ENCODE assay signal across 17 mouse cellular contexts in genomic region chr6:31169343-31169742, GRCm38 (mm10).
DNase-seq lines count a peak whose midpoint lies in the region; ATAC-seq and TF ChIP-seq lines count a peak whose summit lies in the region.
"Had no signal": no experiment of that assay in that cellular context is flagged by ENCODE, and none has a peak within 500 bp of the region (broad histone marks: within the 10 kb centered on the region; RNA-seq: fewer than 3 reads in every experiment).

No protein-coding gene starts in this region.

- no peak for TF ChIP-seq EP300 in heart, postnatal 0 days (IDR thresholded peaks at IDR 0.05; ENCODE audit: low read depth)
- TF ChIP-seq EP300 in liver, embryonic 14.5 days (IDR thresholded peaks at IDR 0.05; ENCODE audit: low read depth): peak; percentile 67
- no peak for TF ChIP-seq EP300 in stomach, postnatal 0 days (optimal IDR thresholded peaks at IDR 0.05)

- H3K4me2 ChIP-seq in heart, postnatal 0 days (ENCODE audit: low read depth, low read length): no peak overlapping the region
- 0 out of 2 replicates have a peak overlapping the region, but pooled peaks have one; percentile 14 for H3K4me2 ChIP-seq in liver, embryonic 14.5 days (ENCODE audit: low read depth)
- H3K4me2 ChIP-seq in stomach, postnatal 0 days (replicated peaks; ENCODE audit: low read depth): no peak overlapping the region
- H3K4me2 ChIP-seq: heart, embryonic 15.5 days; neural tube, embryonic 13.5 days had no signal

- H3K4me1 ChIP-seq in heart, postnatal 0 days (ENCODE audit: control insufficient read depth, insufficient read depth): no peaks in the 10 kb centered on the region
- peaks cover 5 to 12% of the 10 kb centered on the region in 2 experiments; a peak in 3 of 4 replicates for H3K4me1 ChIP-seq in liver, embryonic 14.5 days (replicated peaks; ENCODE audit: control insufficient read depth in 2 of 2, insufficient read depth in 2 of 2, low read length in 1 of 2)
- no peaks in the 10 kb centered on the region for H3K4me1 ChIP-seq in stomach, postnatal 0 days (replicated peaks; ENCODE audit: control insufficient read depth, insufficient read depth)
- H3K4me1 ChIP-seq: heart, embryonic 15.5 days; neural tube, embryonic 13.5 days had no signal

- no peak for ATAC-seq in heart, postnatal 0 days (ENCODE audit: insufficient read depth, low read depth)
- peak; percentile 91 for ATAC-seq in common myeloid progenitor, adult 5-6 weeks (replicated peaks; ENCODE audit: low read depth, poor library complexity, severe bottlenecking)
- peak; percentile 62; the same call in 1 of the 2 replicates for ATAC-seq in liver, embryonic 14.5 days (ENCODE audit: insufficient read depth)
- ATAC-seq in stomach, postnatal 0 days (ENCODE audit: low FRiP score, low TSS enrichment): peak; percentile 68

- no peaks in the 10 kb centered on the region for H3K9me3 ChIP-seq in heart, postnatal 0 days (replicated peaks; ENCODE audit: control insufficient read depth, low read length)
- H3K9me3 ChIP-seq in liver, embryonic 14.5 days (ENCODE audit: control insufficient read depth, low read length): no peaks in the 10 kb centered on the region
- H3K9me3 ChIP-seq in stomach, postnatal 0 days (ENCODE audit: control insufficient read depth, low read length): no peaks in the 10 kb centered on the region
- H3K9me3 ChIP-seq: heart, embryonic 15.5 days; neural tube, embryonic 13.5 days had no signal

- WGBS in heart, postnatal 0 days: 54% methylated on average over 9 of the region's 9 CpGs
- 29% methylated on average over 9 of the region's 9 CpGs for WGBS in liver, embryonic 14.5 days (ENCODE audit: insufficient replicate concordance)
- WGBS in stomach, postnatal 0 days: 59% methylated on average over 9 of the region's 9 CpGs

- no peaks in the 10 kb centered on the region for H3K27me3 ChIP-seq in heart, postnatal 0 days (ENCODE audit: control insufficient read depth, insufficient read depth, low read length)
- H3K27me3 ChIP-seq in liver, embryonic 14.5 days (ENCODE audit: control insufficient read depth, insufficient read depth, low read length): no peaks in the 10 kb centered on the region
- H3K27me3 ChIP-seq in stomach, postnatal 0 days (ENCODE audit: control insufficient read depth, insufficient read depth, low read length): no peaks in the 10 kb centered on the region
- H3K27me3 ChIP-seq: heart, embryonic 15.5 days; neural tube, embryonic 13.5 days had no signal

- no peak for DNase-seq in heart, postnatal 0 days (ENCODE audit: low spot score)
- DNase-seq in heart, adult 8-10 months (ENCODE audit: low spot score): no peak
- peak; percentile 39 to 47 (median 42) for DNase-seq in liver, embryonic 14.5 days (ENCODE audit: low read depth in 3 of 3, low spot score in 3 of 3)
- peak; percentile 72 for DNase-seq in stomach, postnatal 0 days (ENCODE audit: low spot score)
- no peak for DNase-seq in cerebellum, postnatal 25 days
- no peak for DNase-seq in gastrocnemius, adult 8-10 months (ENCODE audit: low spot score in 2 of 2)
- DNase-seq in thymus, adult 18-20 months: no peak
- DNase-seq: adrenal gland, postnatal 25 days; cerebellum, adult 11-12 months; gastrocnemius, postnatal 10 days; kidney, postnatal 10 days; lung, postnatal 14 days; midbrain, embryonic 14.5 days; thymus, postnatal 25 days had no signal

- no peak overlapping the region for H3K9ac ChIP-seq in heart, postnatal 0 days (replicated peaks; ENCODE audit: low read depth, low read length)
- H3K9ac ChIP-seq in liver, embryonic 14.5 days (replicated peaks): no peak overlapping the region
- no peak overlapping the region for H3K9ac ChIP-seq in stomach, postnatal 0 days (ENCODE audit: low read length)
- H3K9ac ChIP-seq: heart, embryonic 15.5 days; neural tube, embryonic 13.5 days had no signal

- H3K27ac ChIP-seq in heart, postnatal 0 days (ENCODE audit: low read depth): peak overlapping the region; percentile 21; the same call in 1 of the 2 replicates
- no peak overlapping the region for H3K27ac ChIP-seq in liver, embryonic 14.5 days
- H3K27ac ChIP-seq in stomach, postnatal 0 days (replicated peaks): no peak overlapping the region; the same call in 1 of the 2 replicates
- H3K27ac ChIP-seq: heart, embryonic 15.5 days; neural tube, embryonic 13.5 days had no signal

- no peak overlapping the region for H3K4me3 ChIP-seq in heart, postnatal 0 days (ENCODE audit: low read depth, low read length)
- H3K4me3 ChIP-seq in liver, embryonic 14.5 days (ENCODE audit: insufficient read depth in 1 of 2, low read depth in 2 of 2, low read length in 2 of 2): no peak overlapping the region
- H3K4me3 ChIP-seq in stomach, postnatal 0 days (ENCODE audit: low read depth, low read length): no peak overlapping the region
- H3K4me3 ChIP-seq: heart, embryonic 15.5 days; neural tube, embryonic 13.5 days had no signal

- H3K36me3 ChIP-seq in heart, postnatal 0 days (replicated peaks; ENCODE audit: control insufficient read depth, insufficient read depth, low read length): no peaks in the 10 kb centered on the region
- no peaks in the 10 kb centered on the region for H3K36me3 ChIP-seq in liver, embryonic 14.5 days (replicated peaks; ENCODE audit: control insufficient read depth, insufficient read depth, low read depth)
- no peaks in the 10 kb centered on the region for H3K36me3 ChIP-seq in stomach, postnatal 0 days (ENCODE audit: control insufficient read depth, insufficient read depth, low read length)
- H3K36me3 ChIP-seq: heart, embryonic 15.5 days; neural tube, embryonic 13.5 days had no signal

- no peak for TF ChIP-seq CTCF in heart, postnatal 0 days (IDR thresholded peaks at IDR 0.05; ENCODE audit: low read depth)
- peak; percentile 13; the same call in 1 of the 2 replicates for TF ChIP-seq CTCF in liver, embryonic 14.5 days (IDR thresholded peaks at IDR 0.05; ENCODE audit: low read depth)
- no peak for TF ChIP-seq CTCF in stomach, postnatal 0 days (IDR thresholded peaks at IDR 0.05; ENCODE audit: low read depth)

Comparison
In these comparisons a context has a peak if more than half of its experiments do, and no peak if none do; other contexts are left out.
1. DNase-seq: peak in liver, embryonic 14.5 days (3 of 3) and stomach, postnatal 0 days (single experiment); none in heart, postnatal 0 days (single experiment), heart, adult 8-10 months (single experiment), cerebellum, postnatal 25 days (0 of 2), gastrocnemius, adult 8-10 months (0 of 2) and thymus, adult 18-20 months (0 of 2).